In the genomic region with DNA sequence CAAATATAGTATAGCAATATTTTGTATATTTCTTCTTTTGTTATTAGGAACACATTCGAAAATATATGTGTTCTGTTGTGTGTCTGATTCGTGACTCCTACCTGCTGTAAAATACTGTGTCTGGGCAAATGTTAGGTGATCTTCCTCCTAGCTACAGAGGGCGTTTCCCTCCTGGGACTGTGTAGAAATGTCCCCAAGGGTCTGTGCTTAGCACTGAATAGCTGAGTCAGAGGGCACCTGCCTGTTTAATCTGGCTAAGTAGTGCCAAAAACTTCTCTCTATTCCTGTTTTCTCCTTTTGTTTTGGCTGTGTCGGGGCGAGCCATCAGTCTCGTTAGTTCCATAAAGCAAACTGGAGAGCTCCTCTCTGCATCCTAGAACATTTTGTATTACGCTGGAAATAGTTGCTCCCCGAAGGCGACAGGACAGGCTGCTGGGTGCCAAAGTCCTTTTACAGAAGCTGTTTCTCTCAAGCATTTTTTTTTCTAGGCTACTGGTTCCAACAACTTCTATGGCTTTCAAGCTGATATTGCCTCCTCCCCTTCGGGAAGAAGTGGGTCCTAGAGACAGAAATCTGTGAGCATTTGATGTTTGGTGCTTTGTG, we compare ENCODE assay signal across 20 mouse cellular contexts. TPM values are rescaled to one million over a fixed set of nuclear protein-coding genes. Genes with fewer than 3 reads are reported as not detected.
DNase-seq lines count a peak whose midpoint lies in the region; ATAC-seq and TF ChIP-seq lines count a peak whose summit lies in the region.
"Had no signal": no experiment of that assay in that cellular context is flagged by ENCODE, and none has a peak within 500 bp of the region (broad histone marks: within the 10 kb centered on the region; RNA-seq: fewer than 3 reads in every experiment).

No protein-coding gene starts in this region.

- H3K4me1 ChIP-seq in embryonic facial prominence, embryonic 14.5 days (ENCODE audit: control insufficient read depth, insufficient read depth, low read length), result 0 out of 2 replicates have a peak, but pooled peaks cover 6% of the 10 kb centered on the region
- H3K4me1 ChIP-seq in embryonic facial prominence, embryonic 10.5 days, result peaks cover 16% of the 10 kb centered on the region
- H3K4me1 ChIP-seq in intestine, postnatal 0 days (replicated peaks; ENCODE audit: control insufficient read depth, insufficient read depth, low read length), result peaks cover 7% of the 10 kb centered on the region
- no peaks in the 10 kb centered on the region for H3K4me1 ChIP-seq in midbrain, embryonic 16.5 days (ENCODE audit: control insufficient read depth, insufficient read depth, low read length)
- H3K4me1 ChIP-seq: limb, embryonic 12.5 days had no signal

- no peaks in the 10 kb centered on the region for H3K27me3 ChIP-seq in embryonic facial prominence, embryonic 14.5 days (replicated peaks; ENCODE audit: control insufficient read depth, insufficient read depth, low read length)
- H3K27me3 ChIP-seq in embryonic facial prominence, embryonic 10.5 days (replicated peaks; ENCODE audit: low read depth, poor library complexity, severe bottlenecking), result no peaks in the 10 kb centered on the region
- no peaks in the 10 kb centered on the region for H3K27me3 ChIP-seq in intestine, postnatal 0 days (replicated peaks; ENCODE audit: control insufficient read depth, insufficient read depth, low read length)
- no peaks in the 10 kb centered on the region for H3K27me3 ChIP-seq in midbrain, embryonic 16.5 days (ENCODE audit: control insufficient read depth, insufficient read depth, low read depth, low read length)
- H3K27me3 ChIP-seq: embryonic facial prominence, embryonic 12.5 days; heart, embryonic 13.5 days; limb, embryonic 12.5 days had no signal

- no peak overlapping the region for H3K9ac ChIP-seq in embryonic facial prominence, embryonic 14.5 days (ENCODE audit: low read depth, low read length)
- H3K9ac ChIP-seq in intestine, postnatal 0 days (ENCODE audit: low read depth, low read length), result no peak overlapping the region
- no peak overlapping the region for H3K9ac ChIP-seq in midbrain, embryonic 16.5 days (ENCODE audit: low read depth, low read length)
- H3K9ac ChIP-seq: embryonic facial prominence, embryonic 12.5 days; heart, embryonic 13.5 days; hindbrain, embryonic 14.5 days; limb, embryonic 12.5 days; liver, embryonic 12.5 days had no signal

- no peak for ATAC-seq in embryonic facial prominence, embryonic 14.5 days (ENCODE audit: low read depth)
- ATAC-seq in intestine, postnatal 0 days, result peak; percentile 58
- no peak for ATAC-seq in midbrain, embryonic 16.5 days
- ATAC-seq: forebrain, embryonic 14.5 days; liver, embryonic 12.5 days had no signal

- TF ChIP-seq CTCF in intestine, postnatal 0 days (IDR thresholded peaks at IDR 0.05; ENCODE audit: low read depth), result no peak

- peak; percentile 23 for DNase-seq in embryonic facial prominence, embryonic 14.5 days (ENCODE audit: low spot score)
- DNase-seq in embryonic facial prominence, embryonic 10.5 days (ENCODE audit: low spot score), result no peak
- peak; percentile 47 for DNase-seq in layer of hippocampus, adult 9-11 months
- no peak for DNase-seq in layer of hippocampus, adult 9-10 months (ENCODE audit: low spot score)
- peak; percentile 46 for DNase-seq in ES-CJ7 (ENCODE audit: low read depth, low spot score)
- DNase-seq in thymus, postnatal 0 days (ENCODE audit: low spot score), result no peak
- DNase-seq: cerebellum, adult 9-10 months; kidney, adult 11 months; kidney, postnatal 10 days; lung, adult 2 months; lung, postnatal 36 days; retina, postnatal 1 day had no signal

- H3K4me2 ChIP-seq in embryonic facial prominence, embryonic 14.5 days (ENCODE audit: low read depth, low read length), result no peak overlapping the region
- peak overlapping the region; percentile 21; the same call in 1 of the 2 replicates for H3K4me2 ChIP-seq in intestine, postnatal 0 days (replicated peaks; ENCODE audit: low read depth)
- H3K4me2 ChIP-seq in midbrain, embryonic 16.5 days (ENCODE audit: low read length), result no peak overlapping the region
- H3K4me2 ChIP-seq: embryonic facial prominence, embryonic 12.5 days; heart, embryonic 13.5 days; hindbrain, embryonic 14.5 days; limb, embryonic 12.5 days; liver, embryonic 12.5 days had no signal

- no peak overlapping the region for H3K27ac ChIP-seq in embryonic facial prominence, embryonic 14.5 days (replicated peaks; ENCODE audit: low read depth, low read length)
- H3K27ac ChIP-seq in embryonic facial prominence, embryonic 10.5 days (replicated peaks), result no peak overlapping the region
- H3K27ac ChIP-seq in intestine, postnatal 0 days (ENCODE audit: low read depth, low read length), result no peak overlapping the region
- no peak overlapping the region for H3K27ac ChIP-seq in midbrain, embryonic 16.5 days (ENCODE audit: low read length)
- H3K27ac ChIP-seq: embryonic facial prominence, embryonic 12.5 days; heart, embryonic 13.5 days; hindbrain, embryonic 14.5 days; limb, embryonic 12.5 days; liver, embryonic 12.5 days had no signal

- WGBS in embryonic facial prominence, embryonic 14.5 days, result 75% methylated on average over 10 of the region's 10 CpGs
- WGBS in embryonic facial prominence, embryonic 10.5 days, result 81% methylated on average over 10 of the region's 10 CpGs
- WGBS in intestine, postnatal 0 days, result 51% methylated on average over 10 of the region's 10 CpGs
- 71% methylated on average over 10 of the region's 10 CpGs for WGBS in midbrain, embryonic 16.5 days

- no peaks in the 10 kb centered on the region for H3K36me3 ChIP-seq in embryonic facial prominence, embryonic 14.5 days (ENCODE audit: control insufficient read depth, insufficient read depth, low read length)
- no peaks in the 10 kb centered on the region for H3K36me3 ChIP-seq in embryonic facial prominence, embryonic 10.5 days (replicated peaks)
- H3K36me3 ChIP-seq in intestine, postnatal 0 days (ENCODE audit: control insufficient read depth, insufficient read depth), result no peaks in the 10 kb centered on the region
- H3K36me3 ChIP-seq in midbrain, embryonic 16.5 days (ENCODE audit: control insufficient read depth, insufficient read depth, low read length), result no peaks in the 10 kb centered on the region
- H3K36me3 ChIP-seq: embryonic facial prominence, embryonic 12.5 days; heart, embryonic 13.5 days; limb, embryonic 12.5 days; liver, embryonic 12.5 days had no signal

- no peaks in the 10 kb centered on the region for H3K9me3 ChIP-seq in embryonic facial prominence, embryonic 14.5 days (ENCODE audit: control insufficient read depth, low read length)
- no peaks in the 10 kb centered on the region for H3K9me3 ChIP-seq in embryonic facial prominence, embryonic 10.5 days
- H3K9me3 ChIP-seq in intestine, postnatal 0 days (ENCODE audit: control insufficient read depth), result no peaks in the 10 kb centered on the region
- no peaks in the 10 kb centered on the region for H3K9me3 ChIP-seq in midbrain, embryonic 16.5 days (replicated peaks; ENCODE audit: control insufficient read depth, low read length, poor library complexity, severe bottlenecking)
- H3K9me3 ChIP-seq: embryonic facial prominence, embryonic 12.5 days; heart, embryonic 13.5 days; limb, embryonic 12.5 days; liver, embryonic 12.5 days had no signal

- H3K4me3 ChIP-seq in embryonic facial prominence, embryonic 14.5 days (ENCODE audit: low read depth, low read length), result no peak overlapping the region
- H3K4me3 ChIP-seq in embryonic facial prominence, embryonic 10.5 days, result no peak overlapping the region
- H3K4me3 ChIP-seq in intestine, postnatal 0 days (ENCODE audit: low read depth, low read length), result no peak overlapping the region
- no peak overlapping the region for H3K4me3 ChIP-seq in midbrain, embryonic 16.5 days (ENCODE audit: low read depth, low read length)
- H3K4me3 ChIP-seq: embryonic facial prominence, embryonic 12.5 days; heart, embryonic 13.5 days; limb, embryonic 12.5 days; liver, embryonic 12.5 days had no signal

RNA-seq across cellular contexts. Expression of a gene that starts 28.1 kb away (rescaled TPM):
- polyA plus RNA-seq in embryonic facial prominence, embryonic 14.5 days (2014; fragmentation: Nextera tagmentation; extraction: Ambion mirVana), result 10.7 and 11.2 TPM in 2 replicates
- 7.1 and 9.4 TPM in 2 replicates for polyA plus RNA-seq in embryonic facial prominence, embryonic 10.5 days (2016; fragmentation: Nextera tagmentation; extraction: Ambion mirVana)
- 225 and 241 TPM in 2 replicates for polyA plus RNA-seq in intestine, postnatal 0 days (2015; fragmentation: Nextera tagmentation; extraction: Ambion mirVana)
- polyA plus RNA-seq in midbrain, embryonic 16.5 days (2015; fragmentation: Nextera tagmentation; extraction: Ambion mirVana), result 28.3 and 34.5 TPM in 2 replicates
- 55.6 and 57.7 TPM in 2 replicates for polyA plus RNA-seq in thymus, postnatal 0 days (2015; fragmentation: Nextera tagmentation; extraction: Ambion mirVana)

RNA-seq across cellular contexts. Expression of a gene that starts 36.9 kb away (rescaled TPM):
- 0.90 and 1.9 TPM in 2 replicates for polyA plus RNA-seq in embryonic facial prominence, embryonic 14.5 days (2014; fragmentation: Nextera tagmentation; extraction: Ambion mirVana)
- polyA plus RNA-seq in embryonic facial prominence, embryonic 10.5 days (2016; fragmentation: Nextera tagmentation; extraction: Ambion mirVana), result not detected in 2 replicates
- 0.34 and 0.84 TPM in 2 replicates for polyA plus RNA-seq in intestine, postnatal 0 days (2015; fragmentation: Nextera tagmentation; extraction: Ambion mirVana)
- 0.18 and 0.40 TPM in 2 replicates for polyA plus RNA-seq in midbrain, embryonic 16.5 days (2015; fragmentation: Nextera tagmentation; extraction: Ambion mirVana)
- 0.14 and 0.35 TPM in 2 replicates for polyA plus RNA-seq in thymus, postnatal 0 days (2015; fragmentation: Nextera tagmentation; extraction: Ambion mirVana)
- polyA plus RNA-seq: embryonic facial prominence, embryonic 12.5 days; forebrain, embryonic 14.5 days; heart, embryonic 13.5 days; limb, embryonic 12.5 days; liver, embryonic 12.5 days had no signal

Comparison
In these comparisons a context has a peak if more than half of its experiments do, and no peak if none do; other contexts are left out.
1. DNase-seq: peak in embryonic facial prominence, embryonic 14.5 days (single experiment), layer of hippocampus, adult 9-11 months (single experiment) and ES-CJ7 (single experiment); none in embryonic facial prominence, embryonic 10.5 days (single experiment), layer of hippocampus, adult 9-10 months (single experiment) and thymus, postnatal 0 days (single experiment).